Mouse (Mus musculus): ENCODE measurements around the gene Dnajc16. TPM values are rescaled to one million over a fixed set of nuclear protein-coding genes. Genes with fewer than 3 reads are reported as not detected.

Gene Dnajc16
- total RNA-seq, 2 experiments from 2014 or later: 10.1 to 12.0 TPM

DNA sequence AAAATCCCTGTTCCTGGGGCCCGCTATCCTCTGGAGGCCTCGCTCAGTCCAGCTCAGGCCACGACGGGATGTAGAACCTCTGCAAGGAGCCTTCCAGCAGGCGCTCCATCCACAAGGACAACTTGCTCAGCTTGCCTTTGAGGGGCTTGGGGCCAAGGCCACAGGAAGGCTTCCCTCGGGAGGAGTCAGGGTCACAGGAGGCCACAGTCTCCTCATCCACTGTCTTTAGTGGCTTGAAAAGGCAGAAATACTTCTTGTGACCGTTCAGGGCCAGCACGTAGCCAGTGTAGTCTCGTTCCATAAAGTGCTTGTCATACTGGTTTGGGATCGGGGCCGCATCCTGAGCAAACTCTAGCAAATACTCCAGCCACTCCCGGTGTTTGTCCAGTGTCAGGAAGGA is 27.3 kb downstream of the Dnajc16 start:
- DNase-seq: no peak

DNA sequence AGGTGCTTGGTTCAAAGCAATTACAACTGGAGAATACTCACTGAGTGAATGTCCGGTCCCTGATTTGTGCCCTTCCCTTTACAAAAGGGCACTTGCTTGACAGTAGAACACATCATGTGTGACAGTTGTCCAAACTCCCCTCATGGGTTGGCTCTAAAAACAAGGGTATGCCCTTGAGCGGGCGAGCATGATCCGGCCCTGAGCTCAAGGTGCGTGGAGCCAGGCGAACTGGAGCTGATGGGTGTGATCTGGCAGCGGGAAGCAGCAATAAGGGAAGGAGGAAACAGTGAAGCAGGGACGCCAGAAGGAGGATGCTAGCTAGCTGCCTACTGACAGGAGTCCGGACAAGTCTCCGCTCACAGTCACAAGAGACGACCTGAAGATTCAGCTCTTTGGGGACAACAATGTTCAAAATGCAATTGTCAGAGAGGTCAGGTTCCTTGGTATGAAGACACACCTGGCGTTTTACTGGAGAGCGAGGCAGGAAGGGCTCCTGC is 28.6 kb downstream of the Dnajc16 start:
- DNase-seq: no peak

DNA sequence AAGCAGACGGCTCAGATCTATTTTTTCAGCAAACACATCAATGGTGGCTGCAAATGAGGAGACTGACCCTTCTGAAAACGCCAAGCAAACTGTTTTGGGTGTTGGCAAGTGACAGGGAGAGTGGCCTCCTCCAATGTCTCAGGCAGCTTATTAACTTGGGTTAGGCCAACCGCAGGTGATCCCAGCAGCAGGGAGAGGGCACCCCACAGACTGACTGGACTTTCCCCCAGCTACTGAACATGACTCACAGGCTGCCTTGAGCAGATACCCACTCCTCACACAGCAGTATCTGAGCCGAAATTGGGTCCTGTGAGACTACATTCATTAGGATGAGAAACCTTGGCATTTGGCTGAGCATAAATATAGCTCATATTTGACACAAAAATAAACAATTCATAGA is 29.8 kb downstream of the Dnajc16 start:
- DNase-seq: no peak

DNA sequence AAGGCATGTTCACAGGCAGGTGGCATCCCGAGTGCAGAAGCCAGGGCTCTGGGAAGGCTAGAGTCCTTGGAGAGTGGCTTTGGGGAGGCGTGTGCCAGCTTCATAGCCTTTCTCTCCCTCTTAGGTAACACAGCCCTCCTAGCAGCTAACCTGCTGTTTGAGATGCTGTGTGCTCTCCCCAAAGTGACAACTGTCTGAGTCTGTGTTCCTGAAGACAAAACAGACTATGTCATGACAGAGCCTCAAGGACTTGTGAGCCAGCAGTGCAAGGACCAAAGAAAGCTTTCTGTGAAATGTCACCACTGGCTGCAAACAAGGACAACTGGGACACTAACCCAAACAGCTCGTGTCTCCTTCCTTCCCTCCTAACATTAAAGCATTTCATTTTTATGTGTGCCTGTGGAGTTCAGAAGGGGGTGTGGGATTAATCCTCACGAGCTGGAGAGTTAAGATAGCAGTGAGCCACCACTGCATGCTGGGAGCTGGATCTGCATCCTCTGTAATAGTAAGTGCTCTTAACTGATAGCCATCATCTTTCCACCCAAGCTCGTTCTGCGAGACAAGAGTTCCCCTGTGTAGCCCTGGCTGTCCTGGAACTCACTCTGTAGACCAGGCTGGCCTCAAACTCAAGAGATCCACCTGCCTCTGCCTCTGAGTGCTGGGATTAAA is 31.7 kb downstream of the Dnajc16 start:
- no peak for DNase-seq

DNA sequence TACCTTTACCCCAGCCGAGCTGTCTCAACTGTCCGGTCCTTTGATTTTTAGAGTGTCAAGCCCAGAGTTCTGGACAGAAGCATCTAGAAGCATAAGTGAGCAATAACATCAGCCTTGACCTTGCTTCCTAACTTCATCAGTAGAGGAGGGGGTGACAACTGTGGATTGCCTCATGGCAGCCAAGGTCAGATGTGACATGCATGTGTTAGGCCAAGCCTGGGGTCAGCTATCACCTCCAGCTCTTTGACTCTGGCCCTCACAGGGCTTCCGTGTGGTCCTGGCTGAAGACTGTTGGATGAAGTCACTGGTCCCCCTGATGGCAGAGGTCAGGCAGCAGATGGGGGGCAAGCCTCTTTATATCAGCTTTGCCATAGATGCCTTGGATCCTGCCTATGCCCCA is 33.6 kb downstream of the Dnajc16 start:
- no peak for DNase-seq

DNA sequence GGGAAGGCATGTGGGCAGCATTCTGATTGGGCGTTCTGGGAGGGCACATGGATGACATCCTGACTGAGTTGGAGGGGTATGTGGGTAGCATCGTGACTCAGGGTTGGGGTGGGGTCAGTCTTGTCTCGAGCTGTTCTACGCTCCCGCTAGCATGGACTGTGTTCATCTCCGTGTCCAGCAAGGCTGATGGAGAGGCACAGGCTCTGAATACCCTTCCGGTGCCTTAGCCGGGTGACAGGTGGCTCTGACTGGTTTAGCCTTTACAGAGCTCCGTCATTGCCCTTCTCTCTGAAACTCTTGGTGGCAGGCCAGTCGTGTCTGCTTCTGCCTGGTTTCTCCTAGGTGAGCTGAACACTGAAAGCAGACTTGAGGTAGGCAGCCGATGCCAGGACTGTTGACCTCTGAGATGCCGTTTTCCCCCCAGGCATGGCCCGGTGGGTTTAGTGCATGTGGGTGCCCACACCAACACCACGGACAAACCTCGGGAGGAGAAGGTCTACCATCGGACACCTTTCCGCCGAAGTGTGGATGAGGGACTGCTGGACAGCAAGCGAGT is 35.3 kb downstream of the Dnajc16 start:
- DNase-seq: no peak

DNA sequence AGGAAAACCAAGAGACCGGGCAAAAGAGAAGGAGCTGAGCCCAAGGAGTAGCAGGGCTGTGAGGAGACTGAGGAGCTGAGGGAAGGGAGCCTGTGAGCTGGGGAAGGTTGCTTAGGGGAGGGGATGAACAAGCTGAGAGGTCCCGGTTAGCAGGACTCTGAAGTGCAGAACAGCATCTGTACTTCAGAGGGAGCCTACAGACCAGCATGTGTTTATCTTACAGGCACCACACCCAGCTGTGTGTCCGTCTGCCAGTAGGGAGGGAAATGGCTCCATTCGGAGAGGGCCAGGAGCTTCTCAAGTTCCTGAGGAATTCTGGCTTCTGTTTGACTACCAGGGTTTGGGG is 38.7 kb downstream of the Dnajc16 start:
- DNase-seq: no peak

DNA sequence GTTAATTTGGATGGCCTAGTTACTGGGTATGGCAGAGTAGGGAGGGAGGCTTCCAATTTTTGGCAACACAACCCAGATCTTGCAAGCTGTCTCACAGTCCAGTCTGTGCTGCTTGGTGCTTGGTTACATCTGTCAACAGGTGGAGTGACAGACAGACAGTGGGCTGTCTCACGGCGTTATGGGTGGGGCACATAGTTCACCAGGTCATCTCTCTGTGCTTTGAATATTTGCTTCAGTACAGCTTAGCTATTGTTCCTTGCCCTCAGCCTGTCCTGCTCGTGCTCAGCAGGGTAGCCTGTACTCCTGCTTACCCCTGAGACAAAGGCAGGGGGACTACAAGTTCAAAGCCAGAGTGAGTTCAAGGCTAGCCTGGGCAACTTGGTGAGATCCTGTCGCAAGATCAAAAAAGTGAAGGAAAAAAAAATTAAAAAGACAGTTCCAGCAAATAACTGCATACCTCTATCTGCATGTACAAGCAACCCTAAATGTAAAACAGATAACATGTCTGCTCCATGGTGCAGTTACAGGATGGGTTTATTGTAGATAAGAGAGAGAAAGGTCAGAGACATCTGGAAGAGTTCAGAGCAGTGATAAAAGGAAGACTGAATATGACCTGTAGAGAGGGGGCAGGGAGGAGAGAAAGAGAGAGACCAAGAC is 39.2 kb downstream of the Dnajc16 start:
- DNase-seq: no peak

DNA sequence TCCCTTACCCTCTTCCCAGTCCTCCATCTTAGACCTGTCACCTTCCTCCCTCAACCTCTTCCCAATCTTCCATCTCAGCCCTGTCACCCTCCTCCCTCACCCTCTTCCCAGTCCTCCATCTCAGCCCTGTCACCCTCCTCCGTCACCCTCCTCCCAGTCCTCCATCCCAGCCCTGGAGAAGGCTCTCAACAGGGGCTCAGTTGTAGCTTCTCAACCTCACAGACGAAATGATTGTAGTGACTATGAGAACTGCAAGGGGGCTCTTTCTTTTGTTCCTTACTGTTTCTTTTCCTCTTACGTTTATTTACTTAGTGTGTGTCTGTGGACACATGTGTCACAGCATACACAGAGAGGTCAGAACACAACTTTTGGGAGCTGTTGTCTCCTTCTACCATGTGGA is 39.9 kb downstream of the Dnajc16 start:
- DNase-seq: no peak

DNA sequence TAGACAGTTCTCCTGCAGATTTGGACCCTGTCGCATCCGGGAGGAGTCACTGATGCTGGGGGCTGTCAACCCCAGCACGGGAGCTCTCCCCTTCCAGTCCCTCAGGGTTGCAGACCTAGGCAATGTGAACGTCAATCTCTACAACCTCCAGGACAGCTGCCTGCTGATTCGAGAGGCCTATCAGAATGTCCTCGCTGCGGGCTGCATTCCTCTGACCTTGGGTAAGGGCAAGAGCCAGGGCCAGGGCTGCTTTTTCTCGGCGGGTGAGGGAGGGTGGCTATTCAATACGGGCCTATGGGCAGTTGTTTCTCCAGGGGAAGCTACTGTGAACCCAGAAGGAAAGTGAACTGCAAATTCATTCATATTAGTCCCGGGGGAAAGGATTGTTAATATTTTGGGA is 41.2 kb downstream of the Dnajc16 start:
- DNase-seq: peak; percentile 71

DNA sequence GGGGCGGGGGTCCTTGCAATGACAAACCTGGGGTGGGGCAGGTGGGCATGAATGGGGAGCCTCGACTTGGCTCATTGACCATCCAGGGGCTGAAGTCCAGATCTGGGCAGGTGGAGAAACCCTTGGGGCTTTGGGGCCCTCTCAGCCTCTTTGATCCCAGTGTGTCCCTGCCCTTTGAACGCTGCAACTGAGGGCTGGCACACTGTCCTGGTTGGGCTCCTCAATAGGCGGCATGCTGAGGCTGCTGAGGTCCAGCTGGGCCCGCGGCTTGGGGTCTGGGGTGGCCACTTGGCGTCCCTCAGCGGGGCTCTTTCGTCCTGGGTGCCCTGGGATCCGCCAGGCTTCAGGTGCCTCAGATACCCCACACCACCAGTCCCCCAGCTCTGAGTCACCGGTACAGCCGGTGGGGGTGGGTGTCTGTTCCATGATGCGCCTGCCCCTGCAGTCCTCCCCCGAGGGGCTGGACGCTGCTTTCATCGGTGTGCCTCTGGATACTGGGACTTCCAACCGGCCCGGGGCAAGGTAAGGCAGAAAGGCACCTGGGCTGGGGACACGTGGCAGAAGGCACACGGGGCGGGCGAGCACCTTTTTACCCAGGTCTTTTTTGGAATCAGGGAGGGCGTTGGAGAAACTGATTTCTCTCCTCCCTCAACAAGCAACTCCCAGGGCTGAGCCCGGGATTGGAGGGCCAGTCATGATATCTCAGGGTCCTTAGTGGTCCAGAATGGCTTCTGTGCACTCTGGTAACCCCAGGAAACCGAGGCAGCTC is 44.0 kb downstream of the Dnajc16 start, which contains the start of gene Agmat:
Gene Agmat (plus strand): TSS at position 95 of the 769 bp plus-strand sequence.
- no peak for DNase-seq

DNA sequence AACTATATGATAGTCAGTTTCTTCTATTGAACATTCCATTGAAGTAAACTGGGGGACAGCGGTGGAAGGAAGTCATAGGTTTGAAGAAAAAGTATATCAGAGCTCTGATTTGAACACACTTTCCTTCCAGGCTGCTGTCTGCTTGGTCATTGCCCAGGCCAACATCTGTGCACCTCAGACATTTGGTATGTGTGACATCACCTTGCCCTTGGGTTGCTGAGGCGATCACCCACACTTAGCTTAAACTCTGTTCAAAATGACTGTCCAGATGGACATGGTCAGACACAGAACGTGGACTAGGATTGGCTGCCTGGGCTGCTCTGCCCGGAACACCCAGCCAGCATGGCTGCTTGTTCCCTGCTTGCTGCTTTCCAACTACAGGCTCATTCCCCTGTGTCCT is 48.4 kb downstream of the Dnajc16 start:
- no peak for DNase-seq

DNA sequence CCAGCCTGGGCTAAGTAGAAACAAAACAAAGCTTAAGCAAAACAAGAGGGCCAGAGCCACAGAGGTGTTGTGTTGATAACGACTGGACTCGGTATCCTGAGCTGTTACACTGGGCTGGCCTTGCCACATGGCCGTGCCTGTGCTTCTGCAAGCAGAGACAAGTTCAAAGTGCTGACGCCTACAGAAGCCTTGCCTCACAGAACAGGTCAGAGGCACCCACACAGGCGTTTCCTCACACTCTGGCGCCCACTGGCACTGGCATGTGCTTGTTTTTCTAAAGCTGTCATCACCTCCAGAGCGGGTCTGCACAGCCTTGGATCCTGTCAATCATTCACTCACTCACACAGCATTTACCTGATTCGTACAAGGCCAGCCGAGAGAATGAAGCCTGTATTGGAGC is 48.9 kb downstream of the Dnajc16 start:
- DNase-seq: no peak

DNA sequence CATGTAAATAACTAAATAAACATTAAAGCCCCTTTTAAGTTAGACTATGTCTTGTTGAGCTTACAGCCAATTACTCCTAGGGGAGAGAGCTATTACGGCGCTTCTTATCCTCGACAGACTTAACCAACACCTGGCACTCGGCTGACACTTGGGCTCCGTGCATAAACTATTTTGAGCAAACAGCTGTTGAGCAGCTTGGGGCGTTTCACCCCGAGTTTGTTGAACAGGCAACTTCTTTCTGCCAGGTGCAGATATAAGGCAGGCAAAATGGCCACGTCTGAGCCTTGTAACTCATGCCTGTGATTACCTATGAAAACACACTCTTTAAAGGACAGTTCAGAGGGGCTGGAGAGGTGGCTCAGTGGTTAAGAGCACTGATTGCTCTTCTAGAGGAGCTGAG is 52.7 kb downstream of the Dnajc16 start:
- no peak for DNase-seq

DNA sequence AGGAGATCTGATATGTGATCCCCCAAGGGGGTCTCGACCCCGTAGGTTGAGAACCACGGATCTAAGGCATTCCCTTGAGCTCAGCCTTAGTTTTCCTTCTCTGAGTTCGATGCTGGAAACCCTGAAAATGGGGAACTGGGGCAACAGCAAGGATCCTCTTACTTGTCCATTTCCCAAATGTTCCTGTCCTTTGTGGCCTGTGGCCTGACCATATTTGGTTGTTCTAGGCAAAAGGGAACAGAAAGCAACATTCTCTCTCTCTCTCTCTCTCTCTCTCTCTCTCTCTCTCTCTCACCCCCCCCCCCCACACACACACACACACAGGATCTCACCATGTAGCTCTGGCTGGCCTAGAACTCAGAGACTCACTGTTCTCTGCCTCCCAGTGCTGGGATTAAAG is 53.9 kb downstream of the Dnajc16 start:
- no peak for DNase-seq

DNA sequence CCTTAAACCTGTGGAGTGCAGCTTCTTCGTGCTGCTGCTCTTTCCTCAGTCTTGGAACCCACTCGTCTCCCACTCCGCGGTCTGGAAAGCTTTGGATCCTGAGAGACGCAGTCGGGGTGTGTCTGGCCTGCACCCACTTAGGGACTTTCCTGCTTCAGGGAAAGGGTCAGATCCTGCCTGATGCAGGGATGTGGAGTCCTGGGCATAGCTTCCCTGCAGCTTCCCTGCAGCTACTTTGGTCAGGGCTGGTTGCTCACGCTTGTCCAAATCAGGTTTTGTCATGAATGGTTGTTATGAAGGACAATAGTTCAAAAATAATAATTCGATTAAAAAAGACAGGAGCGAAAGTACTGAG is 55.5 kb downstream of the Dnajc16 start:
- DNase-seq: no peak

DNA sequence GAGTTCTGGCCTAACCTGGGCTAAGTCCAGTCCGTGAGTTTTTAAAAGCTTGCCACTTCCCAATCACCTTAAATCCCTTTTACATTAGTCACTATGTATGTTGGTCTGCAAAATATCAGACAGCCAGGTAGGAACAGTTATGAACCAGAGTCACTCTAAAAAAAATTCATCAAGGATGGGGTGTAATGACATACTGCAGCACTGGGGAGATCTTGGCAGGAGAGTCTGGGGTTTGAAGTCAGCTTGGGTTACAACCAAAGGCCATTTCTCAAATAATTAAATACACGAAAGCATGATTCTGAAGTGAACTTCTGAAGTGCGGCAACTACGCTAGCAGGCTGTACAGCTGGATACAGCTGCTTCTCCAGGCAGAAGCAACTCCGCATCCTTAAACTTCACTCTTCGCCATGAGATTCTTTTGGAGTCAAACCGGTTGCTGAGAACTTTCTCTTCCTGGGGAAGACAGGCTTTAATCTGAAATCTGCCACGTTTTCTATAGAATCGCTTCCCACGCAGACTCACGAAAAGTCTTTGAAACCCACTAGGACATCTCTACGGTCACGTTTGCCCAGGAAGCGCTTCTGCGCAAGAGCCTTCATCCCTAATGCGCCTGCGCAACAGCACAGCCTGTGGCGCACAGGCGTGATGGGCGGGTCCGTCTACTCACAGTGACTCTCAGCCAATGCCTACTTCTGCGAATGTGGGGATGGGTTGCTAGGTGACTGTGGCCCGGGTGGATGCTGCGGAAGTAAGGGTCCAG is 56.1 kb downstream of the Dnajc16 start:
- peak; percentile 89 for DNase-seq

DNA sequence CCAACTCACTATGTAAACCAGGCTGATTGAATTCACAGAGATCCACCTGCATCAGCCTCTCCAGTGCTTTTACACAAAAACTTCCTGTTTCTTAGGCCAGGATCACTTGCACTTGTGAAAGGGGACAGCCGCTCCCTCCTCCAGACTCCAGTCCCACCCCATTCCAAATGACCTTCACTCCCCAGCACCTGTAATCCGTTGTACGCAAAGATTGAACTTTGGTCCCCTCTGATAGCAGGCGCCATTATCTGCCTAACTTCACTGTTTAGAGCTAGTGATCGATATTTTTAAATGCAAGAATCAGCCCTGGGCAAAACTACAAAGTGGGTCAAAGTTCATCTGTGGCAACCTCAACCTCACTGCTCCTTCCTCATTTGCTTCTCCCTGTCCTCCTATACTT is 59.0 kb downstream of the Dnajc16 start:
- DNase-seq: no peak

DNA sequence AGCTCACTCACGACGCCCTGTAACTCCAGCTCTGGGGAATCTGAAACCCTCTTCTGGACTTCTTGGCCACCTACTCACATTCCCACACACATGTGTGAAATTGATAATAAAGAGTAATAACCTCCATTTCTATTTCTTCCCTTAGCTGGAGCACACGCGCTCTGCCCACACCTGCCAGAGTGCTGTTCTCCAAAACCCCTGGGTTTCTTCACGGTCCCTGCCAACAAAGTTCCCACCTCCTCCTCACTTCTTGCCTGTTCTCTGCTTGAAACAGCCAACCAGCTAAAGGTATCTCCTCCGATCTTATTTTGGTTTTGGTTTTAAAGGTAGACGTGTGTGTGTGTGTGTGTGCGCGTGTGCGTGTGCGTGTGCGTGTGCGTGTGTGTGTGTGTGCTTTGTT is 60.3 kb downstream of the Dnajc16 start:
- DNase-seq: no peak

DNA sequence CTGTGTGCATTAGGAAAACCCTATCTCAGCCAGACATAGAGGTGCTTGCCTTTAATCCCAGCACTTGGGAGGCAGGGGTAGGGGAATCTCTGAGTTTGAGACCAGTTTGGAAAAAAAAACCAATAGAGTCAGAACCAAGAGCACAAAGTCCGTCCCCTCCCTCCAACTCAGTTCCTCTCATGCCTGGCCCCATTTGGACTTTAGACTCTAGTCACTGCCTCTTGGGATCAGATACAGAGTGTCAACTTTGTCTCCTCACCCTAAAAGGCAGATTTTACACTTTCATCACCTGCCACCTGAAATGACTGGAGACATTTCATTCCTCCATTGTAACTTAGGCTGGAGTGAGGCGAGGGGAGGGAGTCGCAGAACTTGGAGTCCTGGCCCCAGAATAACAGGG is 61.5 kb downstream of the Dnajc16 start:
- DNase-seq: no peak

DNA sequence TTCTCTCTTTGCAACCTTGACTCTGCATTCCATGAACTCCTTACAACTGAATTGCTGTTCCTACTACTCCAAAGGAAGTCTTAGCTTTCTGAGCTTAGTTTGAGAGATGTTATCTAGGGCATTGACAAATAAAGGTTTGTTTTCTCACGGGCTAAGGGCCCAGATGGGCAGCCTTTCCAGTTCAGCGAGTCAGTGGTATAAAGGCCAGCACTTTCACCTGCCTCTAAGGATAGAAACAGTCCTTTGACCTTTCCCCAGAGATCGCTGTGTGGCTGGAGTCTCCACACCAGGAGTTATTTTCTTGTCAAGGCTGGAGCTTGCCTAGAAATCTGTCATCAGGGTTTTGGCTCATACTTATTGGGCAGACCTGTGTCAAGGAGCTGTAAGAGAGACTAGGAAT is 65.0 kb downstream of the Dnajc16 start:
- no peak for DNase-seq

DNA sequence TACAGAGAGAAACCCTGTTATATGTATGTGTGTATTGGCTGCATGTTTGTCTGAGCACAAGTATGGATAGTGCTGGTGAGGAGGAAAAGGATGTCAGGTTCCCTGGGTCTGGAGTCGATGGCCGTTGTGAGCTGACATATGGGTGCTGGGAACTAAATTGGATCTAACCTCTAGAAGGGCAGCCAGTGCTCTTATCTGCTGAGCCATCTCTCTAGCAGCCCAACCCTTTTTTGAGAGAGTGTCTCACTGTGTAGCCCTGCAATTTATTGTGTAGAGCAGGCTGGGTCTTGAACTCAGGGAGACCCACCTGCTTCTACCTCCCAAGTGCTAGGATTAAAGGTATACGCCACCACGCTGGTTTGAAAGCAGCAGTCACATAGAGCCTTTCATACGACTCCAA is 65.5 kb downstream of the Dnajc16 start:
- DNase-seq: no peak

Data from gastrocnemius, postnatal 25 days (tissue).